Mouse (Mus musculus) layer of hippocampus, adult 9-10 months (tissue): ENCODE data around the gene Oas1c.
"Not testable (repeated sequence)": the region's sequence is repeated elsewhere in the genome, so short reads cannot be mapped to it uniquely, and the experiment has no call there.

Experiments
- DNase-seq: peaks from one replicate; pipeline ENCODE4 v3.0.0; 2022; ENCODE audit warnings: low spot score

Oas1c gene

DNA sequence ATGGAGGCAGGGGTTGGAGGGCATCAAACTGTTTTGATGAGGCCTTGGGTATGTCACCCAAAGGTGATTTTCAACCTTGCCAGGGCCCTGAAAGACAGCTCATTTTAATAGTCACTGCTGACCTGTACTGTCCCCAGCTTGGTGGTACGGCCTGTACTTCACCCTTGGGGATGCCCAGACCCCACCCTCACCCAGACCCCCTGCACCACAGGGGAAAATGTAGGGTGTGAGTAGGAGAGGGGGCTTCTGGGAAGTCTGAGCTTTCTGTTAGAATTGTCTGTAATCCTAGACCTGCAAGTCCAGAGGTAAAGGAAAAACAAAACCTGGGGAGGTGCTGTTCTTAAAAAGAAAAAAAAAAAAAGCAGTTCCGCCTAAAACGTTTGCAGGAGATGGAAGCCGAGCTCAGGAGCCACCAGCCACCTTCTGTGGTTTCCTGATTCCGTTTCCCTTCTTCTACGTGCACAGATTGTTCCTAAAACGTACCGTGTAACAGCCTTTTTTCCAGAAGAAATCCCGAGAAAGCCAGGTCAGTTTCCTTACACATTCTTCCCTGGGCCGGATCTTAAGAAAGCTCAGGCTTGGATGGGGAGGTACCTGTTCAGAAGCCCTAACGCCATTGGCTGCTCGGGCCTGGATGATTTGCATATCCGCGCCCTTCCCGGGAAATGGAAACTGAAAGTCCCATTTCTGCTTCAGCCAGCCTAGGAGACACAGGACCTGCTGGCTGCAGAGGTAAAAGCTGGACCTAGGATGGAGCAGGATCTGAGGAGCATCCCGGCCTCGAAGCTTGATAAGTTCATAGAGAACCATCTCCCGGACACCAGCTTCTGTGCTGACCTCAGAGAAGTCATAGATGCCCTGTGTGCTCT lies at the start of gene Oas1c:
TSS of gene Oas1c (minus strand) at position 564 of the 869 bp plus-strand sequence.
- peak; percentile 57 for DNase-seq

- no peak for DNase-seq
Observed at GRCm38 (mm10) chr5:120861121-120861520, 48.8 kb upstream of the Oas1c start, which contains the start of gene Oas1h. TSS of gene Oas1h (plus strand) at chr5:120861421.

- peak; percentile 7 for DNase-seq
Observed at GRCm38 (mm10) chr5:120859241-120859640, 46.9 kb upstream of the Oas1c start.

DNA sequence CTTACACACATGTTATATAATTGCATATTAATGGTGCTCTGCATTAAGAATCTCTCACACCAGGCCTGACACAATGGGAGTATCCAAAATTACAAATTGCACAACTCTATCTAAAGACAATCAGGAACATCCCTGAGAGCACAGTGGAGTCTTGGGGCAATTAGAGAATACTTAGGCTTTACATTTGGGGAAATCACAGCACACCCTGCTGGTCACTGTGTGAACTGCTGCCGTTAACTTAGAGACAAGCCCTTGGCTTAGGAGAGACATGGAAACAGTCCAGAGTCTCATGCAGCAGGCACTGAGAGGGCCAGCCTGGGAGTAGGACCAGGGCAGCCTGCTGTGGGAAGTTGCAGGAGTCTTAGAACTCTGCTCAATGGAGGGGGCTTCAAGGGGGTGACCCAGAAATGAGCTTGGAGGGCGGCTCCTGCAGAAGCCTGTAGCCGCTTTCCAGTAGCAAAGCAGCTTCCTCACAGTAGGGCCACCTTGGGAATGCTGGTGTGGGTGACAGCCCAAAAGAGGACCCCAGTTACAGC lies 37.4 kb upstream of the Oas1c start:
- peak; percentile 18 for DNase-seq

GRCm38 (mm10) chr5:120847067-120847466 lies 34.8 kb upstream of the Oas1c start, which contains the start of gene Oas1f:
TSS of gene Oas1f (plus strand) at chr5:120847367.
- DNase-seq = no peak

DNA sequence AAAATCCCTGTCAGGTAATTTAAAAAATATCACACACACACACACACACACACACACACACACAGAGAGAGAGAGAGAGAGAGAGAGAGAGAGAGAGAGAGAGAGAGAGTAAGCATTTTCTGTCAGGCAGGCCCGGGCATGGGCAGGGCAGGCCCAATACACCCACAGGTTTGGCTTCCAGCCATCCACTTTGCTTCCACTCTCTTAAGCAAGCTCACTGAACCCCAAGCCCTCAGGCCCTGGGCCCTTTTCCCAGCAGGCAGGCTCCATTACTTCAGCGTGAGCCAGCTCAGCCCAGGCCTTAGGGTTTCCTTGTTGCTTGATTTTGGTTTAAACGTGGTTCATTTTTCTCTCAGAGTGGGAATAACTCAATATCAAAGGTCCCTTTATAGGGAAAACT lies 32.4 kb upstream of the Oas1c start:
- DNase-seq = no peak

DNA sequence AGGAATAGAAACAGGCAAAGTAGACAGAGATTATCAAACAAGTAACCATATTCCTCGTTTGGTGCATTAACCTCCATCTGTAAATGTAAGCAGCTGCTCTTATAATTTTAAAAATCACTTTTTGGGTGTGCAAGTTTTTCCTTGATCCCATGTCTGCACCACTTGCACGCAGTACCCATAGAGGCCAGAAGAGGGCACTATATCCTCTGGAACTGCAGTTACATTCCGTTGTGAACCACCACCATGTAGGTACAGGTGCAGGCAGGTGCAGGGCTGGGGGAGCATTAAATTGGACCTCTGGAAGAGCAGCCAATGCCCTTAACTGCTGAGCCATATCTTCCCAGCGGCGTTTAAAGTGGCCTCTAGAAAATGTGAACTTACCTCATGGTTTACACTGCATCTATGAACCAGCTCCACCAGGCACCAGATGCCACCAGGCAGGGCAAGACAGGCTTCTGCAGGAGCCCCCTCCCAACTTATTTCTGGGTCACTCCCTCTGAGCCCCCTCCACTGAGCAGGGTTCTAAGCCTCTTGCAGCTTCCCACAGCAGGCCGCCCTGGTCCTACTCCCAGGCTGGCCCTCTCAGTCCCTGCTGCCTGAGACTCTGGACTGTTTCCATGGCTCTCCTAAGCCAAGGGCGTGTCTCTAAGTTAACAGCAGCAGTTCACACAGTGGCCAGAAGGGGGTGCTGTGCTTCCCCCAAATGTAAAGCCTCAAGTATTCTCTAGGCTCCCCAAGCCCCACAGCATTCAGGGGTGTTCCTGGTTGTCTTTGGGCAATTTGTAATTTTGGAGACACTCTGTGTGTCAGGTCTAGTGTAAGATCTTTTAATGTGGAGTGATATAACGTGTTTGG lies 24.6 kb upstream of the Oas1c start:
- DNase-seq = peak; percentile 25

DNA sequence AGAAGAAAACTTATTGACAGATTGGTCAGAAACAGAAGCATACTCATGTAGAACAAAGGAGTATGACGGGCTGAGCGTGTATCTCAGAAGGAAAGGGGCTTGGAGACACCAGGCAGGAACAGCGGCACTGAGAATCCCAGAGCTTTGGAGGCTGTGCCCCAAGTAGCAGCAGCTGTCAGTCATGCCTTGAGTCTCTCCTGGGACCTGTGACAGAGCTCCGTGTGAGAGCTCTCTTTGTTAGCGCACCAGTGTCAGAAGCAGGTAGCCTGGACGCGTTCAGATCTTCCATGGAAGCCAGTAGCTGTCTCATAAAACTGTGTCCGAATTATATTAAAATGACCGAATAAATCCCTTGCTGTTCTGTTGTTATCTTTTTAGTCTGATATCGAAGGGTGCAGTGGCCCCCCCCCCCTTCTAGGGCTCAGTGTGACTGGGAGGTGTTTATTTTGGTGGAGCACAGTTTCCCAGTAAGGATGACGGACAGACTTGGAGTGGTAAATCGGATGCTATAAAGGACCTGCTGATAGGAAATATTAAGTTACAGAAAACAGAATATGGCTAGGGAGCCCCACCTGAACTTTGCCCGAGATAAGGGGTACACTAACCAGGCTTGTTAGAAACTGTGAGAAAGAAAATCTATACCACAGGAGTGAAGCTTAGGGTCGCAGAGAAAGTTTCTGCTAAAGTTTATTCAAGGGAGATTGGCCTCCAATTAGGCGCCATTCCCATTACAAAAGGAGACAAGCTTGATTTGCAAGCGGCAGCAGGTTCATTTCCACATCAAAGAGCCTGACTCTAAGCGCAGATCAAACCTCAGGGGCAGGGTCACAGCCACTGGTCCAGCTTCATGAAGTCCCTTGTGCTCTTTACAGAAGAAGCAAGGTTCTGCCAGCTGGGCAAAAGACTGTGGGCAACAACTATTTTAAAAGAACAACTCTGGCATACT lies 21.3 kb upstream of the Oas1c start:
- no peak for DNase-seq

GRCm38 (mm10) chr5:120831031-120831430 lies 18.7 kb upstream of the Oas1c start:
- no peak for DNase-seq

DNA sequence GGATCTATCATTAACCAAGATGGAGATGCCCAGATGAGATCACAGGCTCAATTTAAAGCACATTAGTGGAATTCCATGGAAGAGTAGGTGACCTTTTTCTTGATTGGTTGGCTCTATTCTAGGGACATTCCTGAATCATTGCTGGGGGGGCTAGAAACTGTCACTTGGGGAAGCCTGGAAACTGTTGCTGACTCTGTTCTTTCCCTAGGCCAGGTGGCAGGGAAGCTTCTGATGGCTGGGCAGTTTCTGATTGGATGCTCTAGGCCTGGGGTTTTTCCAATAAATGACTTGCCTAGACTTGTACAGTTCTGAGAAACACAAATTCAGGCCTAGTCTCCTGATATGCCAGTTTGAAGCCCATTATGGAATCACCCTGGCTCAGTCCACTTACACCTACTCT lies 6.7 kb upstream of the Oas1c start:
- DNase-seq = no peak

- no peak for DNase-seq
Observed at GRCm38 (mm10) chr5:120815949-120816348, 3.6 kb upstream of the Oas1c start.

- DNase-seq = no peak
Observed at GRCm38 (mm10) chr5:120813023-120813422, 709 bp upstream of the Oas1c start.

- DNase-seq = no peak
Observed at GRCm38 (mm10) chr5:120809171-120809570, 3.1 kb downstream of the Oas1c start.

DNA sequence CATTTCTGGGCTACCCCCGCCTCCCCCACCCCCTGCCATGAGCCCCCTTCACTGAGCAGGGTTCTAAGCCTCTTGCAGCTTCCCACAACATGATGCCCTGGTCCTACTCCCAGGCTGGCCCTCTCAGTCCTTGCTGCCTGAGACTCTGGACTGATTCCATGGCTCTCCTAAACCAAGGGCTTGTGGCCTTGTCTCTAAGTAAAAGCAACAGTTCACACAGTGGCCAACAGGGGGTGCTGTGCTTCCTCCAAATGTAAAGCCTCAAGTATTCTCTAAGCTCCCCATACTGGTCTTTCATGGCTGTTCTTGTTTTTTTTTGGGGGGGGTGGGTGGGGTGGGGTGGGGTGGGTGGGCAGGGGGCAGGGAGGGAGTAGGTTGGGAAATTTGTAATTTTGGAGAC lies 5.9 kb downstream of the Oas1c start:
- DNase-seq = peak; percentile 42

DNA sequence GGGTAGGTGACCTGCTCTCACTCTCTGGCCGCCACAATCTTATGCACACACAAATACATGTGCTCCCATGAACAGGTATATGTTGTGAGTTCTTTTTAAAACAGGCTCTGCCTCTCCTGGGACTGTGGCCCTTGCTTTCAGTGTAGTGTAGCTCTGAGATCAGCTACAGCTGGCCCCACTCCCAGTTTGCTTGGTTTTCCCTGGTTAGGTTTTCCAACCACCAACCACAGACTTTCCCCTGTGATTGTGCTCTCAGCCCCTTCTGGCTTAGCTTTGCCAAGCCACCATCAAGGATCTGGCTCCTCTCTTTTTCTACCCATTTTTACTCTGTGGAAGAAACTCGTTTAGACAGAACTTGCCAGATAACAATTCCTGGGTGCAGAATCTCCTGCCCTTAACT lies 8.7 kb downstream of the Oas1c start:
- no peak for DNase-seq

- DNase-seq = not testable (repeated sequence)
Observed at GRCm38 (mm10) chr5:120798943-120799342, 13.4 kb downstream of the Oas1c start.

- not testable (repeated sequence) for DNase-seq
Observed at GRCm38 (mm10) chr5:120798147-120798546, 14.2 kb downstream of the Oas1c start.

DNA sequence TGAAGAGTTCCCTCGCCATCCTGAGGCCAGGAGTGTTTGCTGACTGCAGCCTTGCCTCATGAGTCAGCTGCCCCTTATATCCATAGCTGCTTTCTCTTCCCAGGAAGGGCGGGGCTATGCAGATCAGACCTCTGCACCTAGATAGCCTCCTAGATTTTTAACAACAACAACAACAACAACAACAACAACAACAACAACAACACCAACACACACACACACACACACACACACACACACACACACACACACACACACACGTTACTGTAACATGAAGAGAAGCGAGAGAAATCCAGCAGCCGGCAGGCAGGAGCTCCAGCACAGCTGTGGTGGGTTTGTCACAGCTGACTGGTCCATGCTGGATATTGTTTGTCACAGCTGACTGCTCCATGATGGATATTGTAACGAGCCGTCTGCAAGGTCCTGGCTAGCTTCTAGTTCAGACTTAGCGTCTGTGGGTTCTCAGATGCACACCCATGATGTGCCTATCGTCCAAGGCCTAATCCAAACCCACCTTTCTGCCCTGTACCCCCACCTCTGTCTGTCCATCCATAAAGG lies 16.8 kb downstream of the Oas1c start, which contains the start of gene Oas1e:
TSS of gene Oas1e (minus strand) at position 51 of the 555 bp plus-strand sequence.
- not testable (repeated sequence) for DNase-seq

DNA sequence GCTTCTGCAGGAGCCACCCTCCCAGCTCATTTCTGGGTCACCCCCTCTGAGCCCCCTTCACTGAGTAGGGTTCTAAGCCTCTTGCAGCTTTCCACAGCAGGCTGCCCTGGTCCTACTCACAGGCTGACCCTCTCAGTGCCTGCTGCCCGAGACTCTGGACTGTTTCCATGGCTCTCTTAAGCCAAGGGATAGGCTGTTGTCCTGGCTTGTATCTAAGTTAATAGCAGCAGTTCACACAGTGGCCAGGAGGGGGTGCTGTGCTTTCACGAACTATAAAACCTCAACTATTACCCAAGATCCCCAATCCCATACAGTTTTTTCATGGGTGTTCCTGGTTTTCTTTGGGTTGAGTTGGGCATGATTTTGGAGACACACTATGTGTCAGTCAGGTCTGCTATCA lies 19.3 kb downstream of the Oas1c start:
- DNase-seq = peak; percentile 68

GRCm38 (mm10) chr5:120787042-120787441 lies 25.3 kb downstream of the Oas1c start:
- no peak for DNase-seq

GRCm38 (mm10) chr5:120782446-120782845 lies 29.9 kb downstream of the Oas1c start:
- DNase-seq = no peak
